Mouse (Mus musculus) myocyte (in vitro differentiated cells): ENCODE results near the gene Hnf1b. TPM values are rescaled to one million over a fixed set of nuclear protein-coding genes. Genes with fewer than 3 reads are reported as not detected.

Experiments used
- H3K27me3 ChIP-seq: one replicate; pipeline ENCODE4 v1.6.1; 2011; ENCODE audit not compliant: control insufficient read depth, insufficient read depth, insufficient read length
- H3K36me3 ChIP-seq: one replicate; pipeline ENCODE4 v1.6.1; 2011; ENCODE audit not compliant: control insufficient read depth, insufficient read depth
- H3K4me2 ChIP-seq: one replicate; pipeline ENCODE4 v1.6.1; 2011; ENCODE audit warnings: low read depth, control low read depth
- H3K4me3 ChIP-seq: one replicate; pipeline ENCODE4 v1.5.1; 2011; ENCODE audit warnings: mild to moderate bottlenecking, control low read depth, moderate library complexity
- H3K79me2 ChIP-seq: one replicate; pipeline ENCODE4 v1.6.1; 2011; ENCODE audit not compliant: control insufficient read depth, insufficient read depth
- H3ac ChIP-seq: one replicate; pipeline ENCODE4 v1.6.1; 2011; ENCODE audit not compliant: control insufficient read depth, insufficient read length
- CEBPB ChIP-seq: IDR thresholded peaks from 2 replicates; pipeline ENCODE4 v1.6.1; 2011; ENCODE audit warnings: mild to moderate bottlenecking, moderate library complexity; ENCODE audit not compliant: poor library complexity, insufficient read depth, severe bottlenecking
- E2F4 ChIP-seq: IDR thresholded peaks from one replicate; pipeline ENCODE4 v1.6.1; 2011; ENCODE audit warnings: mild to moderate bottlenecking, control low read depth, moderate library complexity; ENCODE audit not compliant: insufficient read depth
- MAX ChIP-seq: IDR thresholded peaks from one replicate; pipeline ENCODE4 v1.6.1; 2011; ENCODE audit warnings: low read depth, mild to moderate bottlenecking, control low read depth
- MYOD1 ChIP-seq, 3 experiments: IDR thresholded peaks; one replicate each; pipeline ENCODE4 v1.6.1; 2011; ENCODE audit warnings: control low read depth in 2 of 3, low read depth in 2 of 3, mild to moderate bottlenecking in 2 of 3, moderate library complexity in 1 of 3; ENCODE audit not compliant: insufficient read length in 2 of 3, control insufficient read depth in 1 of 3
- MYOG ChIP-seq, 3 experiments: IDR thresholded peaks; one replicate each; pipeline ENCODE4 v1.6.1; 2011; ENCODE audit warnings: control low read depth in 2 of 3, low read depth in 2 of 3, mild to moderate bottlenecking in 2 of 3; ENCODE audit not compliant: insufficient read length in 2 of 3, control insufficient read depth in 1 of 3, insufficient read depth in 1 of 3
- POLR2A ChIP-seq: IDR thresholded peaks from one replicate; pipeline ENCODE4 v1.6.1; 2011; ENCODE audit warnings: low read depth, mild to moderate bottlenecking, control low read depth, moderate library complexity; ENCODE audit not compliant: insufficient read length
- POLR2AphosphoS2 ChIP-seq: IDR thresholded peaks from one replicate; pipeline ENCODE4 v1.6.1; 2011; ENCODE audit warnings: low read depth, control low read depth; ENCODE audit not compliant: insufficient read length
- REST ChIP-seq: IDR thresholded peaks from one replicate; pipeline ENCODE4 v1.6.1; 2011; ENCODE audit warnings: mild to moderate bottlenecking, control low read depth, moderate library complexity; ENCODE audit not compliant: insufficient read depth, insufficient read length
- SRF ChIP-seq: IDR thresholded peaks from one replicate; pipeline ENCODE4 v1.6.1; 2011; ENCODE audit warnings: low read depth; ENCODE audit not compliant: control insufficient read depth, insufficient read length
- TCF12 ChIP-seq: IDR thresholded peaks from one replicate; pipeline ENCODE4 v1.6.1; 2011; ENCODE audit warnings: mild to moderate bottlenecking, control low read depth; ENCODE audit not compliant: poor library complexity, insufficient read depth, severe bottlenecking
- TCF3 ChIP-seq: IDR thresholded peaks from one replicate; pipeline ENCODE4 v1.6.1; 2011; ENCODE audit warnings: low read depth, control low read depth; ENCODE audit not compliant: insufficient read length
- USF1 ChIP-seq: IDR thresholded peaks from one replicate; pipeline ENCODE4 v1.6.1; 2011; ENCODE audit warnings: low read depth, mild to moderate bottlenecking, control low read depth, moderate library complexity
- polyA plus RNA-seq: library from polyadenylated mRNA; unstranded; fragments of >200 nt; fragmentation: generic; extraction: Trizol; gene quantifications from one replicate; pipeline ENCODE4 v1.2.1, GENCODE M21; 2012; ENCODE audit warnings: missing spikeins

The Hnf1b gene
- polyA plus RNA-seq, 1 experiment: not detected

DNA sequence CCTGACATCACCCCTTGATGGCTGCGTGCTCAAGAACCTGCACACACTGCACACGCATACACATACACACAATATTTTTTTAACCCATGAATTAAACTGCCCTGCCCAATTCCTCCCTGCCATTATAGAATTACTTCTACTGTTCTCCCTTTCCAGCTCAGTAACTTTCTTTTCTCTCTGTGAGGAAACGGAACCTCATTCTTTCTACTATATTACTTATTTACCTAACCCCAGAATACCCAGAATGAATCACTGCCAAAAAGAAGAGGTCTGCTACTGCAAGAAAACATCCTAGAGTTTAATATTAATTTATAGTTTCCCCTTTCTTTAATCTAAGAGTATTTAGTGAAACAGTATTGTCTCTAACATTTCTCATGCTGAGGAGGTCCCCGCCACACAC is 83.5 kb downstream of the Hnf1b start:
- TF ChIP-seq USF1 (no peak), REST (no peak), TCF3 (no peak), MYOD1 (IDR thresholded peaks at IDR 0.05; ENCODE audit: control insufficient read depth in 1 of 3, insufficient read length in 2 of 3, low read depth in 2 of 3) (no peak), POLR2AphosphoS2 (no peak), SRF (no peak), POLR2A (no peak), MAX (no peak), MYOG (IDR thresholded peaks at IDR 0.05; ENCODE audit: control insufficient read depth in 1 of 3, insufficient read depth in 1 of 3, insufficient read length in 2 of 3, low read depth in 2 of 3) (no peak), CEBPB (no peak), TCF12 (no peak), E2F4 (no peak)
- Histone ChIP-seq H3ac (no peak overlapping the region), H3K79me2 (no peaks in the 10 kb centered on the region), H3K4me3 (no peak overlapping the region), H3K4me2 (no peak overlapping the region), H3K36me3 (no peaks in the 10 kb centered on the region), H3K27me3 (peaks cover 15% of the 10 kb centered on the region)

DNA sequence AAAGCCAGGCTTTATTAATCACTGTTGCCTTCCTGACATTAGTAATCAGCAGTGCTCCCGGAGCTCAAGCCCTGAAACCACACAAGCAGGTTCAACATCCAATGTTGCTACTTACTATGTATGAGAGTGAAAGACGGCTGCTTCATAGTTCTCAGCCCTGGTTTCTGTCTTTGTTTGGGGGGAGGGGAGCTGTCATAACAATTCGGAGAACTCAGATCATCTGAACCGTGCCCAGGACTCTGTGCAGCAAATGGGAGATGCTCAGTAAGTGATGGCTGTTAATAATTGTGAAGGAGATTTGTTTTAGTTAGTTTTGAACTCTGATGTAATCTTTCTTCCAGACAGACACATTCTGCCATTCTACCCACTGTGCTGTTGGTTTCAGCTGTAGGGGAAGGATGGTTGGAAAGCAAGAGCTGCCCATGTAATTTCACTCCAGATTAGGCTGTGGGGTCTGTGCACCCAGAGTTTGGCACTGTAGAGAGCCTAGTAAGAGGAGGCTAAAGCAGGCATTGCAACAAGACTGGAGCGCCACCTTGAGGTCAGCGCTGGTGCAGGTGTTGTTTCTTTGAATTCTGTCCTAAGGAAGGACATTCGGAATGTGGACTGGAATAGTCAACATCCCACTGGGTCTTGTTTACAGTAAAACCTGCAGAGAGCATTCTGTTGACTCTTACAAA is 86.3 kb downstream of the Hnf1b start:
- H3K4me3 ChIP-seq: no peak overlapping the region
- peak overlapping the region; percentile 42 for H3K4me2 ChIP-seq
- peaks cover 4% of the 10 kb centered on the region for H3K27me3 ChIP-seq
- TF ChIP-seq POLR2AphosphoS2 (no peak), MAX (no peak), SRF (no peak), CEBPB (no peak), POLR2A (no peak), USF1 (no peak), MYOD1 (IDR thresholded peaks at IDR 0.05; ENCODE audit: control insufficient read depth in 1 of 3, insufficient read length in 2 of 3, low read depth in 2 of 3) (no peak), TCF12 (no peak), REST (no peak), MYOG (IDR thresholded peaks at IDR 0.05; ENCODE audit: control insufficient read depth in 1 of 3, insufficient read depth in 1 of 3, insufficient read length in 2 of 3, low read depth in 2 of 3) (no peak), TCF3 (no peak), E2F4 (no peak)
- no peaks in the 10 kb centered on the region for H3K36me3 ChIP-seq
- H3K79me2 ChIP-seq: no peaks in the 10 kb centered on the region
- H3ac ChIP-seq: no peak overlapping the region

DNA sequence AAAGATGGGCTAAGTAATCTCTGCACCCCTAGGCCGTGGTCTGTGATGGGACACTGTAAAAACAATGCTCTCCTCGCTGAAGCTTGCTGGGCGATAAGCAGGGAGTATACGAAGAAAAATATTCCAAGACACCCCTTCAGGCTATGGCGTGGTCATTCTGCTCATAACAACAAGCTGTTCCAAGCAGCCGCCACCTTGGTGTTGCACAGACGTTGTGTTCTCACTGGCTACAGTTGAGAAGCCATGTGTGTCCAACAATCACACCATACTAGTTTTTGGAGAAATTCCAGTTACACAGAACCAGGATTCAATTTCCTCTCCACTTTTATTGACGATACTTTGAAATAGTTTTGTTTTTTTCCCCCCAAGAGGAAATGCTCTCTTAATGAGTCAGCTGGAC is 88.7 kb downstream of the Hnf1b start:
- Histone ChIP-seq H3K27me3 (peaks cover 4% of the 10 kb centered on the region), H3K36me3 (no peaks in the 10 kb centered on the region), H3K4me2 (no peak overlapping the region), H3K4me3 (no peak overlapping the region), H3K79me2 (peaks cover 14% of the 10 kb centered on the region), H3ac (no peak overlapping the region)
- TF ChIP-seq SRF (no peak), MYOG (IDR thresholded peaks at IDR 0.05; ENCODE audit: control insufficient read depth in 1 of 3, insufficient read depth in 1 of 3, insufficient read length in 2 of 3, low read depth in 2 of 3) (no peak), POLR2AphosphoS2 (no peak), REST (no peak), USF1 (no peak), MYOD1 (IDR thresholded peaks at IDR 0.05; ENCODE audit: control insufficient read depth in 1 of 3, insufficient read length in 2 of 3, low read depth in 2 of 3) (no peak)

DNA sequence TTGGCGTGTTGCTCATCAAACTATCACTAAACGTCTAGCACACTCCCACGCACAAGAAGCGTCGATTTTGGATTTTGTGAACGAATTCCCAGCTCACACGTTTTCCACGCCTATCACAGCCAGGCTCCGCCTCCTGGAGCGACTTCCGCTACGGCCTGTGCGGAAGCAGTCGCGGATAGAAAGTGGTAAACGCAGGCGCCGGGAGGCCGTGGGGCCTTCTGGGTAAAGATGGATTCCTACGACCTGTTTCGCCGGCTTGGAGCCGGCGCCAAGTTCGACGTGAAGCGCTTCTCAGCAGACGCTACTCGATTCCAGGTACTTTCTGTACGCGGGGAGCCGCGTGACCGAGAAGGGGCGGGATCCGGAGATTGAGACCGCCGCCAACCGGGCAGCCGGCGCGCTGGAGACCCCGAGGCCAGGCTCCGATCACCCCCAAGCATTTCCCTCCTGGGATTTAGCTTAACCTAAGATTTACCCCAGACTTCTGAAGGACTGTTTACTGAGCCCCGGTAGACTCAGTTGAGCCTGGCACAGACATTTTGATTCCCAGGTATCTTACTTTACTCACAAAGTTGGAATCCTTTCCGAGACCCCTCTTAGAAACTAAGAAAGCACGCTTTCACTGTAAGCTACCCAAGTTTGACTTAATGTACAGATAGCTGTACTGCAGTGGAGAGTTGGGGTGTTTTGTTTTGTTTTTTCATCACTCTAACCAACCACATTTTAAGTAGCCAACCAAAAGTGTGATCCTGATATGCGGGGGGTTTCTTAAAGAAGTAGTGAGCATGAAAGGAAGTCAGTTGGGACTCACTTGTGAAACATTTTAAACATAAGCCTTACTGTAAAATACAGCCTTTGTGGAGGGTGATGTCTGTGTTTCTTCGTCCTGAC is 92.3 kb downstream of the Hnf1b start, which contains the start of gene Ddx52:
TSS of gene Ddx52 (plus strand) at position 113 of the 891 bp plus-strand sequence.
- H3K79me2 ChIP-seq: peaks cover 14% of the 10 kb centered on the region
- H3K36me3 ChIP-seq: peaks cover 31% of the 10 kb centered on the region
- peak within 1 kb of the TSS; percentile 93 for H3K4me2 ChIP-seq
- TF ChIP-seq POLR2A (peak; percentile 61), MYOD1 (IDR thresholded peaks at IDR 0.05; ENCODE audit: control insufficient read depth in 1 of 3, insufficient read length in 2 of 3, low read depth in 2 of 3) (no peak), E2F4 (peak; percentile 23), POLR2AphosphoS2 (peak; percentile 56), SRF (no peak), MAX (peak; percentile 38), TCF3 (no peak)
- peak within 1 kb of the TSS; percentile 77 for H3K4me3 ChIP-seq
- H3ac ChIP-seq: peak within 1 kb of the TSS; percentile 85
- no peaks in the 10 kb centered on the region for H3K27me3 ChIP-seq

Other genes with a start within 250 kb of the Hnf1b start
- gene Rpl9-ps1, start 204.4 kb upstream of the Hnf1b start, polyA plus RNA-seq: not detected
- not detected for gene Ccl3, start 200.7 kb upstream of the Hnf1b start, polyA plus RNA-seq
- not detected for gene Ccl4, start 187.5 kb upstream of the Hnf1b start, polyA plus RNA-seq
- gene Wfdc17, start 146.1 kb upstream of the Hnf1b start, polyA plus RNA-seq: not detected
- gene Wfdc18, start 141.0 kb upstream of the Hnf1b start, polyA plus RNA-seq: not detected
- gene Wfdc21, start 103.1 kb upstream of the Hnf1b start, polyA plus RNA-seq: not detected
- 8.7 TPM for gene Heatr6, start 96.4 kb upstream of the Hnf1b start, polyA plus RNA-seq
- gene Ddx52, start 92.0 kb downstream of the Hnf1b start, polyA plus RNA-seq: 12.1 TPM
- gene Synrg, start 114.4 kb downstream of the Hnf1b start, polyA plus RNA-seq: 10.6 TPM
- gene Dusp14, start 219.2 kb downstream of the Hnf1b start, polyA plus RNA-seq: 61.1 TPM